Mouse (Mus musculus): ENCODE data around the gene Pcbp4.

Pcbp4 gene

DNA sequence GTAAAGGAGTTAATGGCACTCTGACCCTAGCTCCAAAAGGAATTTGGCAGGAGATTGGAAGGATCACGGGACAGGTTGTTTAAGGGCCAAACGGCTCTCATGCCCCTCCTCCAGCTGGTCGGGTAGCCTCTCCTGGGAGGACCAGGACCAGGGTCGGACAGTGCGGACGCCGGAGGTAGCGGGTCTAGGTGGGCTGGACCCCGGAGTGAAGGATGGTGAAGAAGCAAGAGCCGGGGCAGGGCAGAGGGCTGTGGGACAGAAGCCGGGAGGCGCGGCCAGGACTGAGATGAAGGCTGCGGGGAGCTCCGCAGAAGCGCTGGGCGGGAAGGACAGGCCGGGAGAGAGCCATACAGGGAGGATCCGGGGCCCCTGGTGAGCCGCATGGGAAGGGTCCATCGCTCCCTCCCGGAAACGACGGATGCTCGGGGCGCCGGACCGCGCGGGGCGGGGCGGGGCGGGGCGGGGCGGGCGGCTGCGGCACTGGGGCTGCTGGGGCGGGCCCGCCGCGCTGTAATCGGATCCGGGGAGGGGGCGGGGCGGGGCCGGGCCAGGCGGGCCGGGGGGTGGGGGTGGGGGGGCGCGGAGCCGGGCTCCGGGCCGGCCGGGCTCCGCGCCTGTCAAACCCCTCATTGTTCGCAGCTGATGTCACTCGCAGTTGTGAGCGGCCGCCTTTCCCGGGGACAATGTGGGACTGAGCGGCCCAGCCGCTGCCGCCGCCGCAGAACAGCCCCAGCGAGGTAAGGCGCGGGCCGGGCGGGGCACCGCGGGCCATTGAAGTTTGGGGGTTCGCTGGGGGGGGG lies at the start of gene Pcbp4:
TSS of gene Pcbp4 (plus strand) at position 21 of the 800 bp plus-strand sequence.
- no peak for DNase-seq (ENCODE audit: low read depth in 1 of 2, low spot score in 2 of 2)

DNA sequence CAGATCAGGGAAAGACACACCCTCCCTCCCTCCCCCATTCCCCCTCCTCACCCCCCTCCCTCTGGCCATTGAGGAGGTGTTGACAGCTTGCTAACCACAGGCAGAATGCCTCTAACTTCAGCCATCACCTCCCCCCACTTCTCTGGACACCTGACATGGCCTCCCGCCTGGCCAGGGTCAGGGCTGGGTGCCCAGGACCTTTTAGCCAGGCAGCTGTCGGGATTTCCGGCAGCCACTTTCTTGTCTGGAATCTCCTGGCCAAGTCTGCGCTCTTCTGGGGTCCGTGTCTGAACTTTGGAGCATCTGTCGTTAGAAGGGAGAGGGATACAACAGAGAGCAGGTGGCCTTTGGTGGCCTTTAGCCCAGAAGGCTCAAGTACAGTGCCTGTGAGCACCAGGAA lies 47.8 kb upstream of the Pcbp4 start:
- DNase-seq (ENCODE audit: low read depth in 1 of 2, low spot score in 2 of 2), result no peak

DNA sequence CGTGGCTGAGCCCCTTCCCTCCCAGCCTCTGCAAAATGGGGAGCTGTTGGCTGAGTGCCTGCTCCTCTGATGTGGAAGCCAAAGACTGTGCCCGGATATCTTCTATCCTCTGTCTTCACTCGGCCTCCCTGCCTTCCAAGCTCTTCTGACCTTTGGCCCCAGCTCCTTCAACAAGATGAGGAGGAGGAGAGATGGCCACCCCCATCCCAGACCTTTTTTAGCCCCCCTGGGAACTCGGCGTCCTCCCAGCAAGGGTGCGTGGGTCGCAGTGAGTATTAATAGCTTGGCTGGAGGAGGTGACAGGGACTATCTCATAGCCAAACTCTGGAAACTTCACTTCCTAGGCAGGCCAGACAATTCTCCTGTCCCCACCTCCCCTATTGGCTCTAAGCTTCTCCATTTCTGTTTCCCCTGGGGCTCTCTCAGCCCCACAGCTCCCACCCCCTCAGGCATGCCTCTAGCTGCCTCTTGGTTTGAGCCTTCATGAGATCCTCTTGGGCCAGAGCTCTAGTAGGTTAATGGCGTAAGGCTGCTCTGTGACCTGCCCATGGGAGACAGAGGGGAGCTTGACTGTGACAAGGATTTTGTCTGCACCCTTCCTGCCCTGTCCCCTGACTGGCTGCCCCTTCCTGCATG lies 46.5 kb upstream of the Pcbp4 start:
- DNase-seq (ENCODE audit: low read depth in 1 of 2, low spot score in 2 of 2), result no peak

DNA sequence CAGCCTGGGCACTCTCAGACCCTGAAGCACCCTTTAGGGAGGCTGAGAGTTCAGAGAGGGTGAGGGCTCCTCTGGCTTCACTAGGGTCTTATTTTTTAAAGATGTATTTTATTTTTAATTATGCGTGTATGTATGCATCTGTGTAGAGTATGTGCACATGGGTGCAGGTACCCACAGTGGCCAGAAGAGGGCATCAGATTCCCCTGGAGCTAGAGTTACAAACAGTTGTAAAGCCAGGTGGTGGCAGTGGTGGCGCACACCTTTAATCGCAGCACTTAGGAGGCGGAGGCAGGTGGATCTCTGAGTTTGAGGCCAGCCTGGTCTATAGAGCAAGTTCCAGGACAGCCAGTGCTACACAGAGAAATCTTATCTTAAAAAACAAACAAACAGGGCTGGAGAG lies 44.0 kb upstream of the Pcbp4 start:
- no peak for DNase-seq (ENCODE audit: low read depth in 1 of 2, low spot score in 2 of 2)

DNA sequence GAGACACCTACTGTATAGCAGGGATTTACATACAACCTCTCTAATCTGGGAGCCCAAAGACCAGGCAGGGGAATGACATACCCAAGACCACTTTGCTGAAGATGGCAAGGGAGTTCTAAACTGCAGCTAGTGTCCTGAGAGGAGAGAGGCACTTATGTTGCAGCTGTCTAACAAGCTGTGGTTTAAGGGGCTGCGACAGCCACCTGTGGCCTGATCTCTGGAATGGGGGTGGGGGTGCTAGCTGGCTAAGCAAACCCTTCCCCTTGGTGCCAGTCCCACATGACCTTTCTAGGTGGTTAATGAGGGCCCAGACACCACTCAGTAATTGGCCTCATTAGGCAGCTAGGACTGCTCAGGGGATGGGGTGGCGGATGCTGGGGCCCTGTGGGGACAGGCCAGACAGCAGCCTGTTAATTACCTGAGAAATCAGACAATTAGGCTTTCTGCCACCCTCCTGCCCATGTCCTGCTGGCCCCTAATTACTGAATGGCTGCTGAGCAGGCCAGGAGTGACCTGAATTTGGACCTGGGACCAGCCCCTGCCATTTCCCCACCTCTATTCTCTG lies 42.9 kb upstream of the Pcbp4 start:
- no peak for DNase-seq (ENCODE audit: low read depth in 1 of 2, low spot score in 2 of 2)

DNA sequence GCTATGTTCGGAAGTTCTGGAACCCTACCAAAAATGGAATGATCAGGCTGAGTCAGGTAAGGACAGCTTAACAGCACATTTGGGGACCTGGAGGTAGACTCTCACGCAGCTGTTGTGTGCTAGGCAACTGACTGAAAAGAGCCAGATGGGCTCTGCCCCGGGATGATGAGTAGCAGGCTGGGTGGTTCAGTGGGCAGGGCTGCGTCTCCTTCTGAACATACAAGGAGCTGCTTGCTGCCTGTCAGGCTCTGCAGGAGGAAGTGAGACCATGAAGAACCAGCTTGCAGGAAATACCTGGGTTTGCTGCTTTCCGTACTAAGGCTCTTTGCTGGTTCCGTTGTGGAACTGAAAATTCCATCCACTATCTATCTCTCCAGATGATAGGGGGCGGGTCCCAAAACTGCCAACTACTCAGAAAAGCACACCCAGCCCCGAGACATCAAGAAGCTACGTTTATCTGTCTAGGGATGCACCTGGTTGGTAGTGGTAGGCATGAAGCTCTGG lies 41.9 kb upstream of the Pcbp4 start:
- DNase-seq (ENCODE audit: low read depth in 1 of 2, low spot score in 2 of 2), result no peak

DNA sequence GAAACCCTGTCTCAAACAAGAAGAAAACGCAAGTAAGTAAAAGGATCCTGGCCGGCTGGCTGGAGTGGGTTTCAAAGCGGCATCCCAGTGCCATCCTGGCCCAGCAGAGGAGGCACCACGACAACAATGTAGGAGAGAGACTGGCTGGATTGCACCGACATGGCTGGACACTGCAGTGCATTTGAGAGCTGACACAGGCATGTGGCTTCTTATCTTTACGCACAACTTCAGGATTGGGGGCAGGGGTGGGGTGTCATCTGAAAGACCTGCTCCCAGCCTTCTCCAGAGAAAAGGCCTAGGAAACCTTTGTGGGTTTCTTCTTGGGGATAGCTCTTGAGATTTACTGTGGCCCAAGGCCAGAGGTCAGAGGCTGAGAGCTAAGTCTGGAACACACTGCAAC lies 41.4 kb upstream of the Pcbp4 start:
- no peak for DNase-seq (ENCODE audit: low read depth in 1 of 2, low spot score in 2 of 2)

DNA sequence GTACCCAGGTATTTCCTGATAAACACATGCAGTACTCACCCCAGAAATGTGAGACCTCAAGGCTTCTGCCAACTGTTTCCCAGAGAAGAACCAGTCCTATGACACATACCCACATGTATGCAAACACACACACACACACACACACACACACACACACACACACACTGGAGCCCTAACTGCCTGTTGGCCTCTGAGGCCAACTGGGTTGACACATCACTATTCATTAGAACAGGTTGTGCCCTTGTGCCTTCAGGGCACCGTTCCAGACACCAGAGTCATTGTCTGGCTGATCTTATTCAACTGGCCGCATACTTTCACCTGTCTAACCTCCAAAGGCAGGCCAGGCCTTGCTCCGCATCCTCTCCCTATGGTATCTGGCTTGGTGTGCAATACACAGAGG lies 40.9 kb upstream of the Pcbp4 start:
- DNase-seq (ENCODE audit: low read depth in 1 of 2, low spot score in 2 of 2), result no peak

DNA sequence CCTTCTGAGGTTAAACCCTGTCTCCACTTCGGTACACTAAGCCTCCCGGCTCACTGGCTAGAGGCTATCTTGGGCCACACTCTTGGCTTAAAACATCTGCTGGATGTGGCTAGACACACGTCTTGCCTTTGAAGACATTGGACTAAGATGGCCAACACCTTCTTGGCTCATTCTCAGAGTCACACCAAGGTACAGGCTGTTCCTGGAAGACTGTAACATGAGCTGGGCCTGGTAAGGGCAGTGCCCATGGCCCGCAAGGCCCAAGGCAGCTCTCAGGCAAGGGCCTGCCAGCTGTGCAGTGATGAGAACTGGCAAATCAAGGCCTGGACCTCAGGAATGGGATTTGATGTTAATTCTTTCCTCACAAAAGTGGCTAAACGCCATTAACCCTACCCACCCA lies 39.5 kb upstream of the Pcbp4 start:
- DNase-seq (ENCODE audit: low read depth in 1 of 2, low spot score in 2 of 2), result no peak

DNA sequence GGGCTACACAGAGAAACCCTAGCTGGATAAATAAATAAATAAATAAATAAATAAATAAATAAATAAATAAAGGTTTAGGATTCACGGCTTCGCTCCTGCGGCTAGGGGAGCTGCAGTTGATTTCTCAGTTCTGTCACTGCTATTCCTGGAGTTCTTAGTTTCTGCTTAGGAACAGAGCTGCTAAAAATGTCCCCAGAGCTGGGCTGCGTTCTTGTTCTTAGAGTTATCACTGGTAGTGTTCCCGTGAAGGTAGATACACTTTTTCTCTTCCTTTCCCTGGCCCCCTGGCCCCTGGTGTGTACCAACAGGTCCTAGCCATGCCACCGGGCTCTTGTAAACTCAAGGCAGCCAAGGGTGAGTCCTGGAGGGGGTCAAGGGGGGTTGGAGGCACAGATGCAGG lies 36.3 kb upstream of the Pcbp4 start:
- DNase-seq (ENCODE audit: low read depth in 1 of 2, low spot score in 2 of 2), result no peak

DNA sequence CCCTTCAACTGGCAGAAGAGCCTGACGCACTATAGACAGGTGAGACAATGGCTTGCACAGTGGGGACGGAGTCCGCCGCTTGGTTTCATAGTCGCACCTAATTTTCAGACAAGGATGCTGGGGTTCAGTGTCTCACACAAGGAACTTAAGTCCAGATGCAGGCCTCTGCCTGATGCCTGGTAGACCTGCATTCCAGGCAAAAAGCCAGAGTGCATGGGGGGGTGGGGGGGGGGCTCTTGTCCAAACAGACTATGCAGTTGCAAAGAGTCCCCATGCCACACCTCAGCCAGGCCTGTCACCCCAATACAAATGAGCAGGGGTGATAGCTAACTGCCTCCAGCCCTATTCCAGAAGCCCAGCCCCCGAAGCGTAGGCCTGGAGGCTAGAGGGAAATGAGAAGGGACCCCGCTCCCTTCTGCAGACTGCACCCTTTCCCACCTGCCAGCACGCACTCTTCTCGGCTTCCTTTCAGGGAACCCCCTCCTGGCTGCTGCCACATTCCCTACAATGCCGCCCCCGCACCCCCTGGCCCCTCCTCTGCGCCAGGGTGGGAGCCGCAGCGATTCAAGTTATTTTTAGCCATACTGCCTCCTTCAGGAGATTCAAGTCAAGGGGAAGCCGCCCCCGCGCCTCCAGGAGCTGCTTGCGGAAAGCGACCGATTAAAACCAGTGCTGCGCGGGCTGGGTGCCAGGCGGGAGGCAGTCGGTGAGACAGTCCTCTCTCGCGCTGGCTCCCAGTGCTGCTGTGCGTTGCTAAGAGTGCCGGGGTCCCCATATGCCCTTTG lies 35.1 kb upstream of the Pcbp4 start:
- DNase-seq (ENCODE audit: low read depth in 1 of 2, low spot score in 2 of 2), result no peak

DNA sequence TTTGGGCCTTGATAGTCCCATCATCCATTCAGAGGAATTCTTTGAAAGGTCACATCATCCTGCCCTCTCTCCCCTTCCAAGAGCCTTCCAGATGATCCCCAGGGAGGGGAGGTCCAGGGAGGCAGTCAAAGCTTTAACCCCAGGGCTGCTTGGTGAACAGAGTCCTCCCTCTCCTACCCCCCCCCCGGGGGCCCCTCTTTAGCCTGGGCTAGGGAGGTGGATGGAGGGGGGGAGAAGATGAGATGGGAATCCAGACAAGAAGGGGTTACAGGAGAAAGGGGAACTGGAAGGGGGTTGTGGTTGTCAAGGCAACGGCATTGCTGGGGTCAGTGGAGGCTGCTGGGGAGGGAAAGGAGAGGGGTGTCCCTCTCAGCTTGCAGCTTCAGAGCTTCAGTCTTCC lies 32.5 kb upstream of the Pcbp4 start:
- no peak for DNase-seq (ENCODE audit: low read depth in 1 of 2, low spot score in 2 of 2)

DNA sequence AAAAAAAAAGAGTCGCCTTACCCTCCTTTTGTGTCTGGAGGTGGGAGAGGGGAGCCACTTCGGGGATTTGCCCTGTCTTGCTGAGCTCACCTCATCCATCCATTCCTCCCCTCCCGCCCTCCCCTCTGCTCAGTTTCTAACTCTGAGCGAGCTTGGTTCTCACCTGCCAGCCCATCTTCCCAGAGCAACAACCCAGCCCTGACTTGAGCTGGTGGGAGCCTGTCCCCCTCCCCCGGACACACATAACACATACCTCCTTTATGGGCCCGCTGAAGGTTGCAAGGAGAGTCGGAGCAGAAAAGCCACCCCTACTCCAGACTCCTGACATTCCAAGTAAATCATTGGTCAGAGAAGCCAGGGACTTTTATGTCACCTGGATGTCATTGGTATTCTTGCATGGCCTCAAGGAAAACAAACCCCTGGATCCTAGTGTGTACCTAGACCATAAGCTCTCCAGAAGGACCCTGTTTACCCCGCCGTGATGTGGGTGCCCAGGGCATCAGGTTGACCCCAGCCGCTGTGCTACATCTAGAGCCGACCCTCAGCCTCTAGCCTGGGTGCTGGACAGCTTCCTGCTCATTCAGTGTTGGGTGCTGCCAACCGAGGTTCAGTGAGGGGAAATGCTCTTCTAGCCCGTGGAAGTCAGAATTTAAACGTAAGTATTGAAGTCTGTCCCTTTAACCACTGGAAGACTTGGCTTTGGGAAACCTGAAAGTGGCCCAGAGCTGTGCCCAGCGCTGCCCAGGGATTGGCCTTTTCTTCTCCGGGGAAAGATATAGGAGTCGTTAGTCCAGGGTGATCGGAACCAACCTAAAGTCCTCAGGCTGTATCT lies 31.8 kb upstream of the Pcbp4 start:
- no peak for DNase-seq (ENCODE audit: low read depth in 1 of 2, low spot score in 2 of 2)

DNA sequence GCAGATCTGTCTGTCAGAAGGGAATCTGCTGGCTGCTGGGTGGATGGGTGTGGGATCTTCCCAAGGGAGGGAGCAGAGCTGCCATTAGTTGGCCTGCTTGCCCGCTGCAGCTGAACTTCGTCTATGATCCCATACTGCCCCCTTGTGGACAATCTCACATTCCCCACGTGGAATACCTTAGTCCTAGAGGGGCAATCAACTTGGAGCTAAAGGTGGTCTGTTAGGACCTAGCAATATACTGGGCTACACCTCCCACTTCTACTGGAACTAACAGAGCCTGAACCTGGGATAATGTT lies 31.3 kb upstream of the Pcbp4 start:
- DNase-seq (ENCODE audit: low read depth in 1 of 2, low spot score in 2 of 2), result peak; percentile 42 to 69

DNA sequence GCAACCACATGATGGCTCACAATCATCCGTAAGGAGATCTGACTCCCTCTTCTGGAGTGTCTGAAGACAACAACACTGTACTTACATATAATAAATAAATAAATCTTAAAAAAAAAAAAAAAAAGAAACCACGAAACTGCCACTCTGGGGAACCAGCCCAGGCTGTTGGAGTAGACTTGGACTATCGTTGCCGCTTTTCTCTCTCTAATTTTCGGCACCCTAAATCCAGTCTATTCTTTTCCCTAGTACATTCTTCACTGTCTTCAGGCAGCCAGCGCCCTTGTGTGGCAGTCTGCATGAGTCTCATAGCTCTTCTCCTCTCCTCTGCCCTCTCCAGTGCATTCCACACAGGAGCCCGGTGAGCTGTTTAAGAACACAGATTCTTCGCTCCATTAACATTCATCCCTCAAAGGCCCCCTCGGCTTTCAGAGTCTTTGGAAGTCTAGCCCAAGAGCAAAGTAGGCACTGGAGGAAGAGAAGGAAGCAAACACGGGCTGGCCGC lies 24.3 kb upstream of the Pcbp4 start:
- DNase-seq (ENCODE audit: low read depth in 1 of 2, low spot score in 2 of 2), result no peak

DNA sequence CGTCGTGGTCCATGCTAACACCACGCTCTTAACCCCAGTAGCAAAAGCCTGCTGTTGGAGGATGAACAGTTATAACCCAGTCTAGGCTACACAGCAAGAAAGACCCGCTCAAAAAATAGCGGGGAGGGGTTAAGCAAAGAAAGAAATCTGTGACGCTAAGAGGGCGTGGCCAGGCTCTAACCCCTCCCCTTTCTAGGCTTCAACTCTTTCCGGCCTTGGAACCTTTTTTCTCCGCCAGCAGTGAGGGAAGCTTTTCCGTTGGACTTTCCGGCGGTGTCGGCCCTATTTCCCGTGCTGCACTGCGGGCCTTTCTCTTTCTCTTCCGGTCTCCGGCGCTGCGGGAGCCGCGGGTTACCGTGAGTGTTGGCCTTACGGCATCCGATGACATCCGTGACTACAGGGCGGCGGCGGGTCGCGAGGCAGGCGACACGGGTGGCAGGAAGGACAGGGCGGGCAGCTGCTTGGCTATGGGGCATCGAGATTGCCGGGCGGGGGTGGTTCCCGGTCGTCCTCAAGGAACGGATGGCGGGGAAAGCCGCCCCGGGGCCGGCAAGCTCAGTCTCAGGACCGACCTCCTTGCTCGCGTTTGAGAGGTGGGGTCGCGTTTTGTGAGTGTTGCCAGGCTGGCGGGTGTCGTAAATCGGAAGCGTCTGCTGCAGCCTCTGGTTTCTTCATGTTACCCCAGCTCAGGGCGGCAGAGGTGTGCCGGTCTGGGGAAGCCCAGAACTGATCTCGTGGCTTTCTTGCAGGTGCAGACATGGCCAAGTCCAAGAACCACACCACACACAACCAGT lies 23.7 kb upstream of the Pcbp4 start, which contains the start of gene Rpl29:
TSS of gene Rpl29 (plus strand) at position 234 of the 794 bp plus-strand sequence.
- DNase-seq (ENCODE audit: low read depth in 1 of 2, low spot score in 2 of 2), result peak; percentile 83 to 90

DNA sequence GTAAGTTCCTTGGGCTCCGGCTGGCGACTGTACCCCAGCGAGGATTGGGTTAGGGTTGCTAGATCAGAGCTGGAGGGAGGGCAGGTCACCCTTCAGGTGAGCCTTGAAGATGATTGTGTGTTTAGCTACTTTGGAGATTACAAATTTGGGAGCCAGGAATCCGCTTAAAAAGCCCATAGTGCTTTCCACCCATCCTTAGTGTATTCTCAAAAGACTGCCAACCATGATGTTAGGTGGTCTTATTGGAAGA lies 23.2 kb upstream of the Pcbp4 start:
- DNase-seq (ENCODE audit: low read depth in 1 of 2, low spot score in 2 of 2), result no peak

DNA sequence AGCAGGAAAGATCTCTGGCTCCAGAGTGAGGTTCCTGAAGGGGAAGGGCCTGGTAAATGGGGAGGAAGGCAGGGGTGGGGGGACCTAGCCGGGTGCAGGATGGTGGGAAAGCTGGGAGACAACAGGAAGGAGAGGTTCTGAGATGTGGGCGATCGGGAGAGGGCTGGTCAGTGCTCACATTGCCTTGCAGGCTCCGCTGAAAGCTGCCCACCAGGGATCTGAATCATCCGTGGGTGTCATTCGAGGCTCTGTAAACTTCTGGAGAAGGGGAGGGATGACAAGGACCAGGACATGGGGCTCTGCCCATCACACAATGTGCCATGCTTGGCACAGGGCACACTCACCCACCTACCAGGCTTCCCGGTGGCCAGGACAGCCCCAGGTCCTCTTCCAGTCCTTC lies 19.7 kb upstream of the Pcbp4 start:
- DNase-seq (ENCODE audit: low read depth in 1 of 2, low spot score in 2 of 2), result no peak

DNA sequence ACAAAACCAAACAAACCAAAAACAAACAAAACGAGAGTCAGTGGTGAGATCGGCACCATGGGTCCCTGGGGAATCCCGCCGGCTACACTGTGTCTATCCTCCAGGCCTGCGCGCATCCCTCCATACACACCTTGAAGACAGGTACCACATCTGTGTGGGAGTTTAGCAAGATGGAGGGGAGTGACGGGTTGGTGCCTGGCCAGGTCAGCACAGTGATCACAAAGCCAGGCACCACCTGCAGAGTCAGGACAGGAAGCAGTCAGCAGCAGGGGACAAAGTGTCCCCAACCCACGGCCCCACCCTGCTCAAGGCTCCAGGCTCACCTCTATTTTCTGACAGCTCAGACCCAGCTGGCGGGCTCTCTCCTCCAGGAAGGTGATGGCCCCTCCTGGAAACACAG lies 16.5 kb upstream of the Pcbp4 start:
- DNase-seq (ENCODE audit: low read depth in 1 of 2, low spot score in 2 of 2), result no peak

DNA sequence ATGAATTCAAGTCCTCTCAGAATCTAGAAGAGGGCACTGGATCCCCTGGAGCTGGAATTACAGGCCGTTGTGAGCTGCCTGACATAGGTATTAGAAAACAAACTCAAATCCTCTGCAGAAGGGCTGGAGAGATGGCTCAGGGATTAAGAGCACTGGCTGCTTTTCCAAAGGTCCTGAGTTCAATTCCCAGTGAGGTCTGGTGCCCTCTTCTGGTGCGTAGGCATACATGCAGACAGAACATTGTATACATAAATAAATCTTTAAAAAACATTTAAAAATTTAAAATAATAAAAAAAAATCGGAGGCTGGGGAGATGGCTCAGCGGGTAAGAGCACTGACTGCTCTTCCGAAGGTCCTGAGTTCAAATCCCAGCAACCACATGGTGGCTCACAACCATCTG lies 10.4 kb upstream of the Pcbp4 start:
- DNase-seq (ENCODE audit: low read depth in 1 of 2, low spot score in 2 of 2), result no peak

Measured in monocyte, adult 2 months (primary cell).